Mouse (Mus musculus): ENCODE data around the gene Glb1l.
"Not testable (repeated sequence)": the region's sequence is repeated elsewhere in the genome, so short reads cannot be mapped to it uniquely, and the experiment has no call there.

Glb1l gene

DNA sequence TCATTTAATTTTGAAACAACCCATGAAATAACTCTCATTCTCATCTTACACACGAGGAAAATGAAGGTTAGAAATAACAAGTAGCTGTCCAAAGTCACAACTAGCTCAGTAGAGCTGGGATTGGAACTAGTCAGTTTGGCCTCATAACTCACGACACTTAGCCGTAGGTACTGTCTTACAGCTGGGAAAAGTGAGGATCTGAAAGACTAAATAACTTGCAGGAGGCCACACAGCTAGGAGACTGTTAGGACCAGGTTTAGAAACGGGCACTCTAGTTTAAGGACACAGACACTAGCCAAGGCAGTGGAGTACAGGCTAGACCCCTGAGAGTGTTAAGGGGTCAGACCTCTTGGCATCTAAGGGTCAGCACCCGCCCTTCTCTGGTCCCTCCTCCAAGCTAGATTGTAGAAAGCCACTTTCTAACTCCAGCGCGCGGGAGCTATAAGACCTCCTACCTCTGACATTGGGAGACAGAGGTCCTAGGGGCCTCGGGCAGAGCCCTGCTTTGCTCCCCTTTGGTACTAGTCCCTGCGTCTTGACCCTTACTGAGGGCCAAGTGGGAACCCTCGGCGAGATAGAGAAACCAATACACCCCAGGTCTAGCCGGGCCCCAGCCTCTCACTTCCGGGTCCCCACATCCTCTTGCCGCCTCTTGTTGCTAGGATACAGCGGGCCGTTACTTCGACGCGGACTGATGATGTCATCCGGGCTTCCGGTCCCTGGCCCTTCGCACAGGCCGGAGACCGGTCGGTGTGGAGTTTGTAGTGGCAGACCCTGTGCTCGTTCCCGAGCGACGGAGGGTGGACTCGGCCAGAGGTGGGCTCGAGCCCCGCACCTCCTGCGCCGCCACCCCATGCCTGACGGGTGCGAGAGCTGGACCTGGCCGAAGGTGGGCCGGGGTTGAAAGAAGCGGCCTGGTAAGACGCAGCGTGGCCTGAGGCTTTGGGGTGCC, at the start of gene Glb1l, which contains the start of gene Stk16:
Gene Glb1l, minus strand, starts transcription at position 678 of the 952 bp plus-strand sequence.
Gene Stk16, plus strand, starts transcription at position 703 of the 952 bp plus-strand sequence.
- peak; percentile 96 for DNase-seq (ENCODE audit: low read depth, low spot score)

DNA sequence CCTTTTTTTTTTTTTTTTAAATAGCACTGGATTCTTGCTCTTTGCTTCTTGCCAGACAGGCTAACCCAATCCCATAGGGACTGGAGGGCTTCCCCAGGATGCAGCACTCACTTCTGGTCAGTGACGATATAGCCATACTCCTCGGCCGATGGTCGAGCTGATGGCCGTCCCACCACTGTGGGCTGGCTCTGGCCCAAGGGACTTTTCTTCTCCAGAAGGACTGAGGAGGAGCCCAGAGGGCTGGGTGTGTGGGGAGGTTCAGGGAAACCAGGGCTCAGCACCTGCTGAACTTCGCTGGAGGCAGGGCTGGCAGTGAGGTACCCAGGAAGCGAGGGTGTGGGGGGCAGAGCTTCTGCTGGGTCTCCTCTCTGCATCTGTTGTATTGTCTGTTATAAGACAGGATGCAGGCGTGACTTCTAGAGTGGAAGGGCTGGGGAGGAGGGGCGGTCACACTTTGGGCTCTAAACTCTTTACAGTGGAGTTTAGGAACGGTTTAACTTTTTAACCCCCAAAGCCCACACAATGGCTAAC, 45.0 kb upstream of the Glb1l start:
- no peak for DNase-seq (ENCODE audit: low read depth, low spot score)

DNA sequence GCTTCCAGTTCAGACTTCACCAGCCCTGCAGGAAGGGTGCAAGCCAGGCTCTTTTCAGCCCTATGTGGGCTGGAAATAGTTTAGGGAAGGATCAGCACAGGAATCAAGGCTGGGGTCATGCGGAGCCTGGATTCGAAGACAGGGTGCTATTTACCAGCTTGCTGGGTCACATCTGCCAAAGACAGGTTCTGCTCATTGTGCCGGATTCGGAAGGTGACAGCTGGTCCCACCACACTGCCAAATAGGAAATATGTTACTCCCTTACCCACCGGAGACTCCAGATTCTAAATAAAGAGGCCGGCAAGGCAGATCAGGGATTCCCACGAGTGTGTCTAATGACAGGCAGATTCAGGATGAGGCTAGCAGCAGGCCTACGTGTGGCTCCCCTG, 44.0 kb upstream of the Glb1l start:
- no peak for DNase-seq (ENCODE audit: low read depth, low spot score)

DNA sequence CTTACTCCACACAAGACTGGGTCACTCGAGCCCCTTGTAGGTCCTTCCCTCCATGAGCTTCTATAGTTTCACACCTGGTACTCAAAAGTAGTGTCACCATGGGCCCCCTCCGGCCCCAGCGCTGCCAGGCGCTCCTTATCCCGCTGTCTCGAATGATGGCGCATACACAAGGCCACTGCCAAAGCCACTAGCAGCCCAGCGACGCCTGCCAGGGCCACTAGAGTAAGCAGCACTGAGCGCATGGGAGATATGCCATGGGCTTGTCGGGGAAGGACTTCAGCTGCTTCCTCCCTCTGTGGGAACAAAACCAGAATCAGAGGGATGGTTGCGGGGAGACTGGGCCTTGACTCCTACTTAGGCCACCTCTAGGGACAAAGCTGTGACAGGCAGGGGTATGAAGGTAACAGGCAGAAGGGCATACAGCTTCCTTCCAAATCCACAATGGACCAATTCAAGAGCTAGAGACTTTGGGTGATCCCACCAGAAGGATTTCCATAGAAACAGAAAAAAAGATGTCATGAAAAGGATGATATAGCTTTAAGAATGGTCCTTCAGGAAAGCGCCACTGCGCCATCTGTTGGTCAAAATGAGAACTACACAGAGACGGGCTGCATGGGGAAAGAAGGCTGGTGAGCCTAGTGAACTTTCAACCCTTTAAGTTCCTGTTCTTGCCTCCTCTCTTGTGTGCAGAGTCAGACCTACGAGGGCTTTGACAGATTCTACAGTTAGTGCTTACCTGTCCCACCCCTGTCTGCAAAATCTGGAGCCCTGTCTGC, 43.4 kb upstream of the Glb1l start:
- DNase-seq (ENCODE audit: low read depth, low spot score) = peak; percentile 73

DNA sequence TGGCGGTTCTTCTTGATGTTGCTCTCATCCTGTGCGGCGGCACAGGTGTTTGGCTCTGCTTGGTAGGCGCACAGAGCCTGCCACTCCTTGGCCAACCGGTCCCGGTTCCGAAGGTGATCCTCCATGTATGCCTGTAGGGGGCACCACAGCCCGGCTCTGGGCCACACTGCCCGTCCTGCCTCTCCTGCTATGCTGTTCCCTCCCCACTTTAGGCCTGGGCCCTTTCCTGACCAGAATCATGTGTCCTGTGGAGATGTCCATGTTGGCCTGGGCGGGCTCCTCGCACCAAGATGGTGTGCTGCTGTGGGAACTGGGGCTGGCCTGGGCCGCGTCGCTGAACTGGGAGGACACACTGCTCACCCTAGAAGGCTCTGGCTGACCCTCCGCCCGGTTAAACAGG, 42.4 kb upstream of the Glb1l start:
- no peak for DNase-seq (ENCODE audit: low read depth, low spot score)

DNA sequence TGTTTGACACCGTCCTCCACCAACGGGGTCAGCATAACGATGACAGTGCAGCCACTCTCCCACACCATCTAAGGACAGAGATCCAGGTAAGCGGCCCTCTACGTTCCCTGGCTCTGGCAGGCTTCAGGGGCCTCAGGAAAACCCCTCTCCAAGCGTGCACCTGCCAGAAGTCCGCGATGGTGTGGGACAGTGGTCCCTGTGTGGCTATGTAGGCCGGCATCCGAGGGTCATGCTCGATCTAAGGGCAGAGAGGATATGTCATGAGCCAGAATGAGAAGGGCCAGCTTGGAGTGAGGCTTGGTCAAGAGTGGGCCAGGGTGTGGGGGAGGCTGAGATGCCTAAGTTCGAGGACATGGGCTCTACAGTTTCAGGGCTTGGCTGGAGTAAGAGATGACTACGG, 41.7 kb upstream of the Glb1l start:
- DNase-seq (ENCODE audit: low read depth, low spot score) = no peak

DNA sequence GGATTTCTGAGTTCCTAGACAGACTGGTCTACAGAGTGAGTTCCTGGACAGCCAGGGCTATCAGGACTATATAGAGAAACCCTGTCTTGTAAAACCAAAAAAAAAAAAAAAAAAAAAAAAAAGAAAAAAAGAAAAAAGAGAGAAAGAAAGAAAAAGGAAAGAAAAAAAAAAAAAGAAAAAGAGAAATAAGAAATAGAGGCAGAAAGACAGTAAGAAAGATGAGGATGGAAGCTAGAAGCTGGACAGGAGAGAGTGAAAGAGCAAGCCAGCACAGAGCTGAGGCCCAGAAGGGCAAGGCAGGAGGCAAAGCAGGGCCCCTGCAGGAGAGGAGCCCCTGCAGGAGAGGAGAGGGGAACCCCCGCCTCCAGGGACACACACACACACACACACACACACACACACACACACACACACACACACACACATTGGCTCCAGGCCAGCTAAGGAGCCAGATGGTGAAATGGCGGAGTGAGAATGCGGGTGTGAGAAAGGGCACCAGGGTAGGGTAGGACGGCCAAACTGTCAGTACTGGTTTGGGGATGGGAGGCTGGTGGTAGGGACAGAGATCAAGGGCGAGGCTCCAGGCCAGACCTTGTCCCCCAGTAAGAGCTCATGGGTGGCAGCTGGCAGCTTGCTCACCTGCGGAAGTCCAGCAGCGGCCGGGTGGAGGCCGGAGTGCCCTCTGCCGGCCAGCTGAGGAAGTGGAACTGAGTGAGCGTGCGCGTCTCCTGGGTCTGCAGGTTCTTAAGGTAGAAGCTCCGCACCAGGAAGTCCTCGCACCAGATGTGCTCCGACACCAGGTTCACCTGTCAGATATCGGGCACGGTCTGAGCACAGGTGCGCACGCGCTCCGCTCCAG, 40.7 kb upstream of the Glb1l start:
- DNase-seq (ENCODE audit: low read depth, low spot score) = peak; percentile 69

DNA sequence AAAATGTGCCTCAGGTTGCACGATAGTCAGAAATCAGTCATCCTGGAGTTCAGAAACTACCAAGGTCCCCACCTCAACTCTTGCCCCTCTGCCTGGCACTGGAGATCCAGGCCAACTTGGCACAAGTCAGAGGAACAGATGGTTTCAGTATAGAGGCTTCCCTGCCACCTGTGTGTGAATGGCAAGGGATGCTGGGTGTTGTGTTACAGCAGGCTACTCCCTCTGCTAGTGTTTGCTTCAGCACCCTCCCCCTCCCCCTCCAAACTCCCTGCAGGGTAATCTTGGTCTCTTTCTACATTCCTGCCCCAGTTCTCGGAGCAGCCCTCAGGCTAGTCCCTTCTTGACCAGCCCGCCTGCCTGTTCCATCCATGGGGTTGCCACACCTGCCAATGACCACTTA, 39.9 kb upstream of the Glb1l start:
- DNase-seq (ENCODE audit: low read depth, low spot score) = no peak

DNA sequence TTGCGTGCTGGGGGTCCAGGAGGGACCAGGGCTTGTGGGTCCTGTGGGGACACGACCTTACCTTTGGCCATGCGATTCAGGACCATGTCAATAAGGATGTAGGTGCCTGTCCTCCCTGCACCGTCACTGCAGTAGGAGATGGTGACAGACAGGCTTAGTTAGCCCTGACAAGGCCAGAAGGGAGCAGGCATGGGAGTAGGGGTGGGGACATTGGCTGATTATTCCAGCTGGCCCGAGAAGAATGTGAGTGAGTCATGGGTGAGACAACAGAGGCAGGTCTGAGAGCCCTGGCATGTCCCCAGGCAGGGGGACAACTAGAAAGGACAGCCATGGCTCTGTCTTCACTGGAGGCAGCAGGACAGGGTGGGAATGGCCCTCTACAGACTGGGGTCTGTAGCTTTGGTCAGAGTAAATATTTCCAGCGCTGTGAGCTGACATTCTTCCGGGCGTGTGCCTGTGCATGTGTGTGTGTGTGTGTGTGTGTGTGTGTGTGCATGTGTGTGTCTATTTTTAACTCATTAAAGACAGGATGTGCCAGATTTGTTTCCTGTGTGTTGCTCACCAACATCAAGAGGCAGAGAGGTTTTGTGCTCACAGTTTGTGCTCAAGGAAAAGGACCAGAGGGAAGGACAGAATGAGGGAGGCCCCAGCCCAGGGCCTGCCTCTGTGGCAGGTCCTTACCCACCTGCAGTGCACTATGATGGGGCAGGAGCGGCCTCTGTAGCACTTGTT, 37.6 kb upstream of the Glb1l start:
- DNase-seq (ENCODE audit: low read depth, low spot score) = no peak

DNA sequence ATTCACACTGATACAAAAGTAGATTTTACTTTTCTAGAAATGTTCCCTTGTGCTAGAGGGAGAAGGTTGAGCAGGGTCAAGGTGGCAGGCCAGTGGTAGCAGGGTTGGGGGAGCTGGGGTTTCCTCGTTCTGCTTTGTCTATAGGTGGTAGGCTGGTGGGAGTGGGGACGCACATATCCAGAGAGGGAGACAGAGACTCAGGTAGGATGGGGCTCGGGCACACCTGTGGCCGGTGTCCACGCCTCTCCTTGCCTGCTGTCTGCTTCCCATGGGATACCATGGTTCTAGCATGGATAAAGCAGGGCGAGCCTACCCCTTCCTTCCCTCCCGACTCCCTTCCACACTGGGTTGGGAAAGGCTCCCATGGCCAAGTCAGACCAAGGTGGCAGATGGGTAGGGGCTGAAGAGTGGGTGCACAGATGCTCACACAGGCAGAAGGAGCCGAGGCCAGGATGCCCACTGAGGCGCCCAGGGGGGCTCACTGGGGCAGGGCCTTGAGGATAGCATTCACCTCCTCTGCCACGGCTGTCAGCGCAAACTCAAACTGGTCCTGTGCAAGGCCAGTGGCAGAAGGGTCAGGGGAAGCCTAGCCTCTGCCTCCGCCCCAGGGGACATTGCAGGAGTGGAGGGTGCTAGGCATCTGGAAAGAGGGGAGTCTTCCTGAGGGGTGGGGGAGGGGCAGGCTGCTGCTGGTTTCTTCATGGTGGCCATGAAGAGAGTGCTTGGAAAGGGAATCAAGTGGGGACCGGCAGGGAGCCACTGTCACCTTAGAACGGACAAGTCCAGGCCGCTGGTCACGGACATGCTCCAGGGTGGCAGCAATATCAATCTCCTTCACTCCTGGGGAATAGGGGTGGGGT, 36.7 kb upstream of the Glb1l start:
- no peak for DNase-seq (ENCODE audit: low read depth, low spot score)

DNA sequence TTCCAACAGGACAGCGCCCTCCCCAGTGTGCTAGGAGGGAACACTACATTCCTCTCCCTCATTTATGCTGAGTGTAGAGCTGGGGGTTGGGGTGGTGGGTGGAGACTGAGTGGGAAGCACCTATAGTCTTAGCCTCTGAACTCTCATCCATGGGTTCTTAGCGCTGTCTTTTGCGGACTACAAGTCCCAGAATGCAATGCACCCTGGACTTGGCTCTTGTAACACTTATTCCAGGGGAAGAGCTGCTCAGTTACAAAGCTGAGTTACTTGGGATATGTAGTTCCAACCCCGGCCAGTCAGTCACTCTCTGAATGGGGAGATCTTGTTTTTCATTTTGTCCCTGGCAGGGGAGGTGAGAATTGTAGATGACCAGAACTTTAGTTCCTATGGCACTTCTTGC, 34.2 kb upstream of the Glb1l start:
- DNase-seq (ENCODE audit: low read depth, low spot score) = no peak

DNA sequence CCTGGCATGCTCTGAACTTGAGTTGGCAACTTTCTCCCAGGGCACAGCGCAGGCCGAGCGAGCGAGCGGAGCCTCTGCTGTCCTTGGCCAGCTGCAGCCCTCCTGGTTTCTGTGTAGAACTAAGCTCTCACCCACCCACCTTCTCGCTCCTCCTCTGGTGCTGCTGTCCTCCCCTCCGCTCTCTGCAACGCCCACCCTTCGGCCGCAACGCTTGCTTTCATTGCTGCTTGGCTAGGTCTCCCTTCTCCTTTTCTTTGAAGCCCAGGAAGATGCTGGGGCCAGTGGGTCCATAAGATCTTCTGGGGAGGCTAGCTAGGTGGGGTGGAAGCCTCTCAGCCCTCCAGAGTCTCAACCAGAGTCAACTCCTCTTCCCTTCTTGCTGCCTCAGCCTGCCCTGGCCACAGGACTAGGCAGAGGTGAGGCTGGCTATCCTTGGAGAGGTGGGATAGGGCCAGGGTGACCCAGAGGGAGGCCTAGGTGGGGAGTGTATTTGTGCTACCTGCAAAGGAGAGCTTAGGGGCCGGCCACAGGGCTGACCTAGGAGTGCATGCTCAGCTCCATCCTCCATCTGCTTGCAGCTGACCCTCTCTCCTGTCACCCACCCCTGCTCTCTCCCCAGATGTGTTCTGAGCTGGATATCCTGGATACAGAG, 33.7 kb upstream of the Glb1l start:
- no peak for DNase-seq (ENCODE audit: low read depth, low spot score)

DNA sequence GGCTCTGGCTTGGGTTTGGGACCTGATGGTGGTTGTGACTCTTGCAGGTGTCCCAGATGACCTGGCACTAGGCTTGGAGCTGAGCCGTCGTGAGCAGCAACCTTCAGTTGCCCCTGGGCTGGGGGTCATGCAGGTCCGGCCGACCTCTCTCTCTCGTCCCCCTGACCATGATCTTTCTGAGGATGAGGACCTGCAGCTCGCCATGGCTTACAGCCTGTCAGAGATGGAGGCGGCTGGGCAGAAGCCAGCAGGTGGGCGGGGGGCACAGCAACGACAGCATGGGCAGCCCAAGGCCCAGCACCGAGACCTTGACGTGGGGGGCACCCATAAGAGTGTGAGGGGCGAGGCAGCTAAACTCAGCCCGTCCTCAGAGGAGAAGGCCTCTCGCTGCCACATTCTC, 32.8 kb upstream of the Glb1l start:
- no peak for DNase-seq (ENCODE audit: low read depth, low spot score)

DNA sequence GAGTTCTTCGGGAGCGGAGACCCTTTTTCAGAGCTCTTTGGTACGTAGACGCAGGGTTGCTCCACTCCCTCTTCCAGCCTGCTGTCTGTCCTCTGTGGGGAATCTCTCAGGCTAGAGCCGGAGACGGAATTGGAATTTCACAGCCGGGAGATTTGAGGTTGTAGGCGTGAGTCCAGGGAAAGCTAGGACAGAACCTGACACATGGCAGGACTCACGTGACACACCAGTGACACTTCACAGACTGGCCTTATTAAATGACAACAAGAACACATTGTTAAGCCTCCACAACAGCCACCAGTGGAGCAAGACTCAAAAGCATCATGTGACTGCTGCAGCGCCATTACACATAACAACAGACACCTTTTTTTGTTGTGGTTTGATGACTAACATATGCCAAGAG, 29.0 kb upstream of the Glb1l start:
- DNase-seq (ENCODE audit: low read depth, low spot score) = no peak

DNA sequence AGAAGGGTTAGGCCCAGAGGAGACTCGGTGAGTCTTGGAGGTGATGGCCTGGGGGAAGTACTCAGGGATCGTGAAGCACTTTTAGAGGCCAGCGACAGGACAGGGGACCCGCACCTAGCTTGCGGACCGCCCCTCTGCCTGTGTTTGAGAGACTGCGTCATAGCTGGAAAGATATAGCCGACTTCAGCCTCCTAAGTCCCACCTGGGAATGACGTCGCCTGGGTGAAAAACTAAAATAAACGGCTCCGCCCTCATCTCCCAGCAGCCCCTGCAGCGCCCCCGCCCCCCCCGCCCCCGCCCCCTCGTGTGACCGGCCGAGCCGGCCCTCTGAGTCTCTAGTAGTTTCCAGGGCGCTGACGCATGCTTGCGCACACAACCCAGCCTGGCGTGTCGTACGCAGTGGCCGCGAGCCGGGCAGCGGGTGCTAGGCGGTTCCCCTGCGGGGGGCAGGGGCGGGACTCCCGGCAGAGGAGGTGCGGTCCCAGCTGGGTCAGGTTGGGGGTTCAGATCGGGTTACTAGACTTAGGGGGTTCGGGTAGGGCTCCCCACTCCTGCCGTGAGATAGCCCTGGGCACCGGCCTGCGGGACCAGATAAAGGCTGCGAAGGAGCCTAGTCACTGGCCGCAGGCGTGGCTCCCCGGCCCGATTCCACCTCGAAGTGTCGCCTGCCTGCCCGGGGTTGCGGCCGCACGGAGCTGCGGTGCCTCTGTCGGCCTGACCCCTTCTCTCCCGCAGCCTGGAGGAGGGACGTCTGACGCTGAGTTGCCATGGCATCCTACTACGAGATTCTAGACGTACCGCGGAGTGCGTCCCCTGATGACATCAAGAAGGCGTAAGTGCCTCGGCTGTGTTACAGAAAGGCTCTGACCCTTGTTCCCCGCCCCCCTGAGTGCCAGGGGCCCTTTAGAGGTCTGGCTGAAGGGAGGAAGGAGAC, 25.8 kb upstream of the Glb1l start, which contains the start of gene Dnajb2:
Gene Dnajb2, plus strand, starts transcription at position 290 of the 934 bp plus-strand sequence.
- DNase-seq (ENCODE audit: low read depth, low spot score) = peak; percentile 88

DNA sequence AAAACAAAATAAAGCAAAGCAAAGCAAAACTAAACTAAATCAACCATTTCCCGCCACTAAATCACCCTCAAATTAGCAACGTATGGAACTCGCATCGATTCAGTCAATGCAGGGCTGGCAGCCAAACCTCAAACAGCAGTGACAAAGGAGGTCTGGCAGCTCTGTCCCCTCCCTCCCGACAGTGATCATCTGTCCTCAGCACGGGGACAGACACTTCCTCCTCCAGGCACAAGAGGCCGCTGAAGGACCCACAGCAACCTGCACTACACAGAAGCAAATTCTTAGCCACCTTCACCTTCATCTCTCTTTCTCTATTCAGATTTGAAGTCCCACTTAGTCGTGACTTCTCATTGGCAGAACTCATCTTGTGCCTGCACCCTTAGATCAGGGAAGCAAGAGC, 24.0 kb upstream of the Glb1l start:
- no peak for DNase-seq (ENCODE audit: low read depth, low spot score)

DNA sequence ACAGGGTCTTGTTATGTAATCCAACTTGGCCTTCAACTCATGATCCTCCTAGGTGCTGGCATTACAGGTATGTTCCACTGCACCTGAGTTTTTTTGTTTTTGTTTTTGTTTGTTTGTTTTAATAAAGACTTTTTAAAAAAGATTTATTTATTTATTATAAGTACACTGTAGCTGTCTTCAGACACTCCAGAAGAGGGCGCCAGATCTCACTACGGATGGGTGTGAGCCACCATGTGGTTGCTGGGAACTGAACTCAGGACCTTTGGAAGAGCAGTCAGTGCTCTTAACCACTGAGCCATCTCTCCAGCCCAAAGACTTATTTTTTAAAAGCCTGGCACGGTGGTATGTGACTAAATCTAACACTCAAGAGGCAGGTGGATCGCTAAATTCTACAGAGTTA, 21.9 kb upstream of the Glb1l start:
- not testable (repeated sequence) for DNase-seq (ENCODE audit: low read depth, low spot score)

DNA sequence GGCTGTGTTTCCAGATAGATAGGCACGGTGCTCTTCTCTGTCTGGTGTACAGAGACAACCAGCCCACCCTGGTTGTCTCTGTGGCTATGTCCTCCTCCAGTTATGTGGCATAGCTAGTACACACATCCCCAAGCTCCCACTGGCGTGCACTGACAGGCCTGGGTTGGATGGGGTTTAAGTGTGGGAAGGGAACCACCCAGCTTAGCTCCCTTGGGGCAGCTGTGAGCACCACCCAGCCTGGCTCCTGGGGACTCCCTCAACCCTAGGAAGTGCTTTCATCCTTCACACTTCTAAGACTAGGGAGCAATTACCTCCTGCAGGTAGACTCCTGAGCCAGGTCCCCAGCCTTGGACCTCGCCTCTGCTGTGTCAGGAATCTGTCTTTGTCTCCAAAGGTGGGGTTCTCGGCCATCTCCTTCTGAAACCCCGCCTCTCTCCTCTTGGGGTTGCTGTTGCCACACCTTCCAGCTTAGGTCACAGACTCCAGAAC, 21.1 kb upstream of the Glb1l start, which contains the start of gene A630095N17Rik:
Gene A630095N17Rik, minus strand, starts transcription at position 439 of the 489 bp plus-strand sequence.
- no peak for DNase-seq (ENCODE audit: low read depth, low spot score)

All from c-Kit-negative CD71-positive TER-119-positive erythroid progenitor cells, embryonic 14.5 days (primary cell).